Mouse (Mus musculus) lung, postnatal 0 days (tissue): ENCODE data around the gene Clec16a.

Experiments used
- CTCF ChIP-seq: IDR thresholded peaks from 2 replicates; pipeline ENCODE4 v1.5.1; 2016; ENCODE audit warnings: antibody characterized with exemption, mild to moderate bottlenecking
- EP300 ChIP-seq: IDR thresholded peaks from 2 replicates; pipeline ENCODE4 v1.6.1; 2016; ENCODE audit warnings: antibody characterized with exemption, mild to moderate bottlenecking, control low read depth

GRCm38 (mm10) chr16:10786782-10787547 lies 241.8 kb downstream of the Clec16a start:
- TF ChIP-seq CTCF (no peak), EP300 (no peak)
